Mouse (Mus musculus): ENCODE data around the gene Mfsd2b.

The Mfsd2b gene

DNA sequence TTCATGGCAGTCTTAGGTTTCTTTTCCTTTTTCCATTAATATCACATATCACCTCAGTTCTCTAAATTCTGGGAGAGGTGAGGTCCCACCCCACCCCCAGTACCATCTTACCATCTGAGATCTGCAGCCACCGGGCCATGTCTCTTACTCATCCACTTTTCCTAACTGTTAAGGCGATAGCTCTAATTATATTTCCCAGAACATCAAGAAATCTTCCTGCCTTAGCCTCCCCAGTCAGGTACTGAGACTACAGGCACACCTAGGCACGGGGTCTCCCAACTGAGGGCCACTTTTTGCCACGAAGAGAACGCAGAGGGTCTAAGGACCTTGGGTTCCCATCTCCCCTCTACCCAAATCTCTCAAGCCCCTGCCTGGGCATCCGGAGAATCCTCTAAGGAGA is 628 bp downstream of the Mfsd2b start:
- DNase-seq (ENCODE audit: low read depth) = no peak

GRCm38 (mm10) chr12:4872983-4873477 is 1.1 kb downstream of the Mfsd2b start:
- no peak for DNase-seq (ENCODE audit: low read depth)

DNA sequence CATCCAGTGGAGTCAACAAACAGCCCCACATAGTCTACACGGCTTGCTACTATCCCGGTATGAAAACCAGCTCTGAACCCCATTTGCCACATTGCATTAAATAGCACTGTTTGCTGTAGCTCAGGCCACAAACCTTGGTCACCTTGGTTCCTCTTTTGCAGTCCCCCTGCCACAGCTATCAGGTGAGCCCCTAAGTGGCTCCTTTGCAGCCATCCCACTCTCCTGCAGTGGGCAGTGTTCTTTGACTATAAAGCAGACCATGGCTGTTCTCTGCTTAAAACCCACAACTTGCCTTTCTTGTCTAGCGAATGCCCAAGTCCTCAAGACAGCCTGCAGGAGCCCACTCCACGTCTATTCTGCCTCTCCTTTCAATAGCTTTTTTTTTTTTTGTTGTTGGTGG is 1.9 kb downstream of the Mfsd2b start:
- no peak for DNase-seq (ENCODE audit: low read depth)

GRCm38 (mm10) chr12:4871260-4871659 is 2.9 kb downstream of the Mfsd2b start:
- DNase-seq (ENCODE audit: low read depth) = no peak

DNA sequence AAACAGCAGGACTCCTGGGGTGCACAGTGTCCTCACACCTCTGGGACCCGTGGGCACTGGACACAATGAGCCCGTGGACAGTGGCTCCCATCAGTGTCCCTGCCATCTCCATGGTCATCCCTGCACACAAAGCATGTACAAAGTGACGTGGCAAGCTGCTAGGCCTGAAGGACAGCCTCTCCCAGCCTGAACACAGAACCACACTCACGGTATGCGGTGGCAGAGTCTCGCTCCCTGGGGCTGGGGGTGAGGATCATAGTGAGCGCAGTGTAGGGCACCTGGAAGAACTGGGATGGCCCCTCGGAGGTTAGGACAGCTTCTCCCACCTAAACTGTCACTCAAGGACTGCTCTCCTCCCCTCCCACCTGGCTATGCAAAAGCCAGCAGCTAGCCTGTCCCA is 5.2 kb downstream of the Mfsd2b start:
- no peak for DNase-seq (ENCODE audit: low read depth)

DNA sequence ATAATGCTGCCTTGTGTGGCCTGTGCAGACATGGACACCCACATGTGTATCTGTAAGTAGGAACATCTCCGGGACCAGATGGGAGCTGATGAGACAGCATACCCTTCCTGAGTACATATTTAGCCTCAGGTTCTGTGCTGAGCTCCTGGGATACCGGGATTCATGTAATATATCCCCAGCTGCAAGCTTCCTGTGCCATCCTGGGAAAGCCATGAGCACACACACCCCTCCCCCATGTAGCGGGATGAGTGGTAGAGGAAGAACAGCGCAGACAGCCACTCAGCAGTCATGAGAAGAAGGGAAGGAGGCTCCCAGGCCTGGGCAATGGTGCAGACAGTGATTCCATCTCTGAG is 9.8 kb downstream of the Mfsd2b start:
- no peak for DNase-seq (ENCODE audit: low read depth)

DNA sequence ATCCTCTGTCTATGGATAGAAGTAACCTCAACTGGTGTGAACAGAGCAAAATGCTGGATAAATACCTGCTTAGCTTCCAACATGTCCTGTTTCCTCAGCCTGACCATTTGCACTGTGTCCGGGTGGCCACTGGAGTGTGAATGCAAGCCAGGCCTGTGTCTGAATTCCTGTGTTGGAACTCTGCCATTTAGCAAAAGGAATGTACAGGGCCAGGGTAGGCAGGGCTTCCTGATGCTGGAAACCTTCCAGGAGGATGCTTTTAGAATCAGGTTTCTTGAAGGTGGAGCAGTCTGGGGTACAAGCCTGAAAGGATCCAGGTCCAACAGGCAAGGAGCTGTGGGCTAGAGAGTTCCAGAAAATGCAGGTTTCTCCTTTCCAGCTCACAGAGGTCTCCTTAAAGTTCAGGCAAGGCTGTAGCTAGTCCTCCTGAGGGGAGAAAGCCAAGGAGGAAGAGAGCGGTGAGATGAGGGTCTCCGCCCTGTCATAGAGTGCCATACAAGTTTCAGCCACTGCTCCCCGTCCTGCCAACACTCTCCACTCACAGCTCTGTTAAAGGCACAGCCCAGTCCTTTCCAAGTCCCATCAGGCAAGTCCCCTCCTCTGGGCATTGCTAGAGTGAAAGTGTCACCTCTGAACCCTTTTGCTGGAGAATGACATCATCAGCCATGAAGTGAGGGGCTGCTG is 10.4 kb downstream of the Mfsd2b start:
- DNase-seq (ENCODE audit: low read depth) = peak; percentile 69

DNA sequence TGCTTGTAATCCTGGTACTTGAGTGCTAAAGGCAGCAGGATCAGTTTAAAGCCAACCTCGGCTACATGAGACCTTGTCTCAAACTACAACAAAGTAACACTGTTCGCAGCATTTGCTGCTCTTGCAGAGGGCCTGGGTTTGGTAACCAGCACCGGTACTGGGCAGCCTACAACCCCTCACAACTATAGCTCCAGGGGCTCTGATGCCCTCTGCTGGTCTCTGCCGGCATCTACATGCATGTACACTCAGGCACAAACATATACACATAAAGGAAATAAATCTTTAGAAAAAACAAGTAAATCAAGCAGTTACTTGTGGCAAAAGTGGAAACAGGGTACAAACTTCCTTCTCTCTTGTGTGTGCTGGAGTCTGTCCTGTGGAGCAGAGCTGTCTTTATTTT is 11.5 kb downstream of the Mfsd2b start:
- DNase-seq (ENCODE audit: low read depth) = no peak

- no peak for DNase-seq (ENCODE audit: low read depth)
Observed at GRCm38 (mm10) chr12:4859241-4859914, 14.8 kb downstream of the Mfsd2b start.

- DNase-seq (ENCODE audit: low read depth) = no peak
Observed at GRCm38 (mm10) chr12:4856834-4857233, 17.3 kb downstream of the Mfsd2b start.

- DNase-seq (ENCODE audit: low read depth) = peak; percentile 38
Observed at GRCm38 (mm10) chr12:4856160-4856559, 18.0 kb downstream of the Mfsd2b start.

GRCm38 (mm10) chr12:4843741-4844140 is 30.4 kb downstream of the Mfsd2b start:
- peak; percentile 73 for DNase-seq (ENCODE audit: low read depth)

GRCm38 (mm10) chr12:4842890-4843597 is 31.1 kb downstream of the Mfsd2b start, which contains the start of gene Wdcp:
Gene Wdcp, plus strand, starts transcription at chr12:4843303.
- peak; percentile 92 for DNase-seq (ENCODE audit: low read depth)

DNA sequence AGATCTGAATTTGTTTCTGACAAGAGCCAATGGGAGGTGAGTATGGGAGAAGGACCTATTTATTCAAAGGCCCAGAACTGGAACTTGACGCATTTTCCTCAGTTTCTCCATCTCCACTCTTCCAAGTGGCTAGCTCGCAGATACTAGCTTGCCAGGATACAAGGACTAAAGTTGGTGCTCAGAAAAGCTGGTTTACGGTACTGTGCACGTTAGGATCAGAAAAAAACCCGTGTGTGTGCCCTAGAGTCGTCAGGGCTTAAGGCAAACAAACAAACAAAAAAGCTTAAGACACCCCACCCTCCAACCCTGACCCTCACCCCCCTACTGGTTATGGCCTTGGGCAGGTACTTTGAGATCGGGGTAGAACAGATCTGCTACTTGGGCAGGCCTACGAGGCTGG is 31.7 kb downstream of the Mfsd2b start:
- no peak for DNase-seq (ENCODE audit: low read depth)

DNA sequence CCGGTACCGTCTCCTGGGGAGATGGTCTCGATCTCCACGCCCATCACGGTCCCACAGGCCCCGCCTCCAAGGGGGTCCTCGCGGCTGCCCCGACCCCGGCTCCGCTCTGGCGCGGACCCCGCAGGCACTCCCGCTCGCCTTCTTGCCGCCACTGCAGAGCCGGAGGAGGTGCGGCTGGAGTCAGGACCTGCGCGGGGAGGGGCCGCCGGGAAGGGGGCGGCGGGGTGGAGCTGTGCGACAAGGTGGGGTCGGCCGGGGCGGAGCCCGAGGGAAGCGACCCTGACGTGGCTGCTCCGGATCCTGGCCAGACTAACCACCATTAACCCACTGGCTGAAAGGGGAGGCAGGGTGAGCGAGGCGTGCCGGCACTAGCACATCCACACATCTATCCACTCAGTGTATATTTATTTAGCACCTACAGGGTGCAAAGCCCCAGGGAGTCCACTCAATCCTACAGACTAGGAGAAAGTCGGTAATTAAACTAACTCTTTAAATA is 32.7 kb downstream of the Mfsd2b start, which contains the start of gene Fkbp1b:
Fkbp1b (minus strand) TSS at position 200 of the 496 bp plus-strand sequence.
- peak; percentile 52 for DNase-seq (ENCODE audit: low read depth)

DNA sequence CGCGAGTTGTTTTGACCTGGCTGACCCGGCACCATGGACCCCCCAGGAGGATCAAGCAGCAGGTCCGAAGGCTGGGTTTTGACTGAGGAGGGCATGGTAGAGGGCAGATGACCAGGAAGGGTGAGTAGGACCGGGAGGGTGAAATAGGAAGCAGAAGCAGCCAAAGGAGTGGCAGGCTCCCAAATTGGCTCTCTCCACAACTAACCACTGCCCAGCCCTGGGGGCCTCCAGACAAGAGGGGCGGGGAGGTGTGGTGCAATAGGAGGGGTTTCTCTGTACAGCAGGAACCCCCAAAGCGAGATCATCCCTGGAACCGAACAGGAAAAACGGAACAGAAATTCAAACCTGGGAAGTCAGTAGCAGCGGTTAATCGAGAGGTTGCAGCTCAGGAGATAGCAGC is 33.4 kb downstream of the Mfsd2b start:
- peak; percentile 37 for DNase-seq (ENCODE audit: low read depth)

DNA sequence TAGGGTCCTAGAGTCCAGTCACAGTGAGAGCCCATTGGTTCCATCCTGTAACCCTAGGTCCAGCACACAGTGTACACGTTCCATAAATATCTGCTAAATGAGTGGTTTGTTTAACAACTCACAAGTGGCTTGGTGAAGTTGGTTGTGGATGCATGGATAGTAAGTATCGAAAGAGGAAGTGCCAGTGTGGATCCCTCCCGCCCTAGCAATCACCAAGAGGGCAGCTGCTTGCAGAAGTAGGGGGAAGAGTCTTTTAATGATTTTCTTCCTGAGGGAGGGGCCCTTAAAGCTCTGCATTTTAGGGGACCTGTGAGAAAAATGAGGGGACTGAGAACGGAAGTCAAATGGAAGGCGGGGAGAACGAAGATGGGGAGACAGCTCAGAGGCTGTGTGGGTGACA is 34.1 kb downstream of the Mfsd2b start:
- no peak for DNase-seq (ENCODE audit: low read depth)

DNA sequence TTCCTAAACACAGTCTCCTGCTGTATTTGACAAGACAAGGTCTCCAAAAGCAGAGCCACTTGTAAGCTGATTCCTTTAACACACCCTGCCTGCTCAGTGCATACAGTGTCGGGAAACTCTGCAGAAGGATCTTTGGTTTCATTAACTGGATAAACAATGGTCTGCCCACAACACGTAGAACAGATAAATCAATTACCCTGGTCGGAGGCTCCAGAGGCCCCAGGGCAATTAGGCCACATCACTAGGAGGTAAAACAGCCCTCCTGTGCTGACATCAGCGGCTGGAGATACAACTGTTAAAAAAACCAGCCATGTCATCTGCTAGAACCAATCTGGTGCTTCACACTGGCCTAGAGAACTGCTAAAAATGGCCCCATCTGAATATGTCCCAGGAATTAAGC is 37.2 kb downstream of the Mfsd2b start:
- DNase-seq (ENCODE audit: low read depth) = no peak

- no peak for DNase-seq (ENCODE audit: low read depth)
Observed at GRCm38 (mm10) chr12:4827256-4827655, 46.9 kb downstream of the Mfsd2b start.

- peak; percentile 99 for DNase-seq (ENCODE audit: low read depth)
Observed at GRCm38 (mm10) chr12:4817361-4818101, 56.6 kb downstream of the Mfsd2b start, which contains the start of gene Sf3b6. Gene Sf3b6, plus strand, starts transcription at chr12:4817544.

DNA sequence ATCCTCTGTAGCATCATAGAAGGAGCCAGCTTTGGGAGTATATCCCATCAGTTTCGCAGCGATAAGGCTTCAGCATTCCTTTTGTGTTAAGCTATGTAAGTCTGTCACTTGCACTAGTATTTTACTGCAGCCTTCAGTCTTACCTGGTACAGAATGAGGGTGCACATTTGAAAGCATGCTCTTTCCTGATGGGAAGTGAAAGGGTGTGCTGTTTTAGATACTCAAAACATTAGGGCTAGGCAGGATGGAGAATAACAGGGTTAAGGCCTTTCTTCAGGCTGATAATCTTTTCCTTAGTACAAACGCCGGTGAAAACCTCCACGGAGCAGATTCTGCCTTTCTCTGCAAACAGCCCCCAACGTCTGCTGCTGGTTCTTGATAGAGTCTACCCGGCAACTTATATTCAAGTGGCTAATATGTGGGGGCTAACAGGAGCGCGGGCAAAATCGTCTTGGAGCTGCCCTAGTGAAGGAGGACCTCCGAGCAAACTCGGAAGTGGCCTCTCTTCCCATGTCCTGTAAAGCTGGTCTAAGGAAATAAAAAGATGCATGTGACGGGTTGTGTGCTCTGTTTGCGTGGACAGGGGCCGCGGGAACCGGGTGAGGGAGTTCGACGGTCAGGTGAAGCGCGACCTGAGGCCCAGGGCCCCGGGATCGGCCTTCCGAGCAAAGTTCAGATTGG is 57.3 kb downstream of the Mfsd2b start:
- no peak for DNase-seq (ENCODE audit: low read depth)

Measured in NIH3T3 (cell line).